Mouse (Mus musculus) CH12.LX (cell line): Measurements from ENCODE around the gene Fndc7.

Experiments
- CHD1 ChIP-seq: IDR thresholded peaks from 2 replicates; pipeline ENCODE4 v1.6.1; 2012; ENCODE audit warnings: low read depth, low read length, improper control_type of control experiment, inconsistent platforms
- MAZ ChIP-seq: IDR thresholded peaks from 2 replicates; pipeline ENCODE4 v1.6.1; 2012; ENCODE audit warnings: low read depth, mild to moderate bottlenecking, inconsistent platforms, low read length, improper control_type of control experiment, moderate library complexity
- POLR2A ChIP-seq: IDR thresholded peaks from 2 replicates; pipeline ENCODE4 v1.6.1; 2011; ENCODE audit warnings: low read depth, mild to moderate bottlenecking, improper control_type of control experiment, low read length
- RAD21 ChIP-seq: IDR thresholded peaks from 2 replicates; pipeline ENCODE4 v1.6.1; 2011; ENCODE audit warnings: low read depth, mild to moderate bottlenecking, low read length, improper control_type of control experiment, moderate library complexity
- UBTF ChIP-seq: IDR thresholded peaks from 2 replicates; pipeline ENCODE4 v1.6.1; 2012; ENCODE audit warnings: low read depth, mild to moderate bottlenecking, inconsistent platforms, low read length, improper control_type of control experiment, moderate library complexity

DNA sequence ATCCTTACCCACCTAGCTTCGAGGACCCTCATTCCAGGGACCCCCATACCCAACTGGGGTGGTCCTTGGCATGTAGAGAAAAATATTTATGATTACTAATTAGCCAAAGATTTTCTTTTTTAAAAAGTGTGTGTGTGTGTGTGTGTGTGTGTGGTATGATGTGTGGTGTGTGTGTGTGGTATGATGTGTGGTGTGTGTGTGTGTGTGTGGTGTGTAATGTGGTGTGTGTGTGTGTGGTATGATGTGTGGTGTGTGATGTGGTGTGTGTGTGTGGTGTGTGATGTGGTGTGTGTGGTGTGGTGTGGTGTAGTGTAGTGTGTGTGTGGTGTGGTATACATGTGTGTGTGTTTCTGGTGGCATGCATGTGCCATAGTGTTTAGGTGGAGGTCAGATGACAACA, 2.3 kb upstream of the Fndc7 start:
- TF ChIP-seq POLR2A (no peak), MAZ (no peak), CHD1 (no peak), RAD21 (no peak), UBTF (no peak)
